Mouse (Mus musculus) small intestine, adult 2 months (tissue): ENCODE measurements at regions not wholly inside any gene's neighbourhood (a gene's known extent, or its start where the extent isn't known, plus 50 kb on each side); places are given as distances from the start of the nearest gene placed in this dataset.

Experiments used
- H3K27ac ChIP-seq: fragments of 200-500 bp; 2 replicates; pipeline ENCODE4 v1.5.1; 2012; ENCODE audit warnings: low read depth, low read length, control low read depth, inconsistent platforms; ENCODE audit not compliant: insufficient read depth
- H3K27me3 ChIP-seq: fragments of 200-500 bp; 2 replicates; pipeline ENCODE4 v1.6.1; 2012; ENCODE audit warnings: mild to moderate bottlenecking, moderate library complexity, low read length, inconsistent platforms; ENCODE audit not compliant: control insufficient read depth, insufficient read depth
- H3K36me3 ChIP-seq: fragments of 200-500 bp; 2 replicates; pipeline ENCODE4 v1.6.1; 2012; ENCODE audit warnings: mild to moderate bottlenecking, low read length, control low read depth, inconsistent platforms; ENCODE audit not compliant: control insufficient read depth, insufficient read depth
- H3K4me1 ChIP-seq: fragments of 200-500 bp; 2 replicates; pipeline ENCODE4 v1.6.1; 2012; ENCODE audit warnings: low read length, inconsistent platforms, mixed read lengths; ENCODE audit not compliant: control insufficient read depth, insufficient read depth, insufficient read length
- H3K4me3 ChIP-seq: fragments of 200-500 bp; 2 replicates; pipeline ENCODE4 v1.5.1; 2012; ENCODE audit warnings: low read depth, mild to moderate bottlenecking, control low read depth, inconsistent platforms, low read length, moderate library complexity
- CTCF ChIP-seq: fragments of 200-500 bp; IDR thresholded peaks from 2 replicates; pipeline ENCODE4 v1.5.1; 2012; ENCODE audit warnings: low read depth, mild to moderate bottlenecking, control low read depth, inconsistent platforms, low read length, moderate library complexity, mixed read lengths; ENCODE audit not compliant: insufficient replicate concordance, insufficient read length; ENCODE audit errors: extremely low read depth
- POLR2A ChIP-seq: fragments of 200-500 bp; IDR thresholded peaks from 2 replicates; pipeline ENCODE4 v1.6.1; 2012; ENCODE audit warnings: low read depth, mild to moderate bottlenecking, control low read depth, inconsistent platforms, low read length, moderate library complexity
- WGBS: fragments of 180-500 bp; shearing (Covaris S2); methylation state at CpG from one replicate; pipeline ENCODE4 v1.1.7; 2018; 5-methylcytosine and 5-hydroxymethylcytosine counted together

GRCm38 (mm10) chr15:96119240-96119639 is 168.1 kb upstream of the Arid2 start:
- H3K4me3 ChIP-seq = no peak overlapping the region
- no peak overlapping the region for H3K27ac ChIP-seq
- H3K36me3 ChIP-seq = no peaks in the 10 kb centered on the region
- H3K27me3 ChIP-seq = no peaks in the 10 kb centered on the region
- 95% methylated on average over 7 of the region's 7 CpGs for WGBS
- no peak for TF ChIP-seq CTCF
- TF ChIP-seq POLR2A = no peak
- H3K4me1 ChIP-seq = no peaks in the 10 kb centered on the region

GRCm38 (mm10) chr15:96124397-96124796 is 162.9 kb upstream of the Arid2 start:
- Histone ChIP-seq H3K4me3 (no peak overlapping the region), H3K27ac (no peak overlapping the region), H3K36me3 (no peaks in the 10 kb centered on the region), H3K27me3 (no peaks in the 10 kb centered on the region), H3K4me1 (no peaks in the 10 kb centered on the region)
- no peak for TF ChIP-seq POLR2A
- TF ChIP-seq CTCF = no peak
- WGBS = 50% methylated on average over 6 of the region's 6 CpGs

- H3K27me3 ChIP-seq = no peaks in the 10 kb centered on the region
- TF ChIP-seq POLR2A (no peak), CTCF (no peak)
- WGBS = 93% methylated on average over 4 of the region's 4 CpGs
- H3K4me1 ChIP-seq = no peaks in the 10 kb centered on the region
- no peaks in the 10 kb centered on the region for H3K36me3 ChIP-seq
- no peak overlapping the region for H3K4me3 ChIP-seq
- no peak overlapping the region for H3K27ac ChIP-seq
These were observed 157.6 kb upstream of the Arid2 start for GRCm38 (mm10) chr15:96129699-96130098.

- 89% methylated on average over 8 of the region's 8 CpGs for WGBS
These were observed 156.8 kb upstream of the Arid2 start for GRCm38 (mm10) chr15:96130531-96130930.

GRCm38 (mm10) chr15:96131582-96132091 is 155.7 kb upstream of the Arid2 start:
- TF ChIP-seq POLR2A = no peak
- no peak for TF ChIP-seq CTCF
- H3K36me3 ChIP-seq = no peaks in the 10 kb centered on the region
- no peak overlapping the region for H3K27ac ChIP-seq
- no peaks in the 10 kb centered on the region for H3K27me3 ChIP-seq
- H3K4me3 ChIP-seq = no peak overlapping the region
- peaks cover 2% of the 10 kb centered on the region; the same call in 1 of the 2 replicates for H3K4me1 ChIP-seq

More at GRCm38 (mm10) chr15:96130531-96130930, 156.8 kb upstream of the Arid2 start:
- no peaks in the 10 kb centered on the region for H3K36me3 ChIP-seq
- H3K27me3 ChIP-seq = no peaks in the 10 kb centered on the region
- H3K4me1 ChIP-seq = no peaks in the 10 kb centered on the region
- TF ChIP-seq POLR2A = no peak
- TF ChIP-seq CTCF = no peak
- H3K4me3 ChIP-seq = no peak overlapping the region
- H3K27ac ChIP-seq = no peak overlapping the region

GRCm38 (mm10) chr15:96132636-96133035 is 154.7 kb upstream of the Arid2 start:
- Histone ChIP-seq H3K4me3 (no peak overlapping the region), H3K4me1 (peaks cover 2% of the 10 kb centered on the region; the same call in 1 of the 2 replicates), H3K27ac (no peak overlapping the region), H3K36me3 (no peaks in the 10 kb centered on the region), H3K27me3 (no peaks in the 10 kb centered on the region)
- TF ChIP-seq POLR2A (no peak), CTCF (no peak)
- 22% methylated on average over 3 of the region's 3 CpGs for WGBS

- peaks cover 2% of the 10 kb centered on the region; the same call in 1 of the 2 replicates for H3K4me1 ChIP-seq
- no peak overlapping the region for H3K4me3 ChIP-seq
- WGBS = 14% methylated on average over 13 of the region's 13 CpGs
- no peak for TF ChIP-seq CTCF
- TF ChIP-seq POLR2A = no peak
- no peaks in the 10 kb centered on the region for H3K36me3 ChIP-seq
- H3K27ac ChIP-seq = no peak overlapping the region
- H3K27me3 ChIP-seq = no peaks in the 10 kb centered on the region
These were observed 152.0 kb upstream of the Arid2 start for GRCm38 (mm10) chr15:96135250-96135731.

GRCm38 (mm10) chr15:96135816-96136215 is 151.5 kb upstream of the Arid2 start:
- 15% methylated on average over 6 of the region's 6 CpGs for WGBS
- no peak for TF ChIP-seq POLR2A
- no peak for TF ChIP-seq CTCF
- Histone ChIP-seq H3K4me3 (no peak overlapping the region), H3K4me1 (peaks cover 2% of the 10 kb centered on the region; the same call in 1 of the 2 replicates), H3K27ac (no peak overlapping the region), H3K27me3 (no peaks in the 10 kb centered on the region), H3K36me3 (no peaks in the 10 kb centered on the region)
